Mouse (Mus musculus) CH12.LX (cell line): ENCODE data around the gene Dbndd2. TPM values are rescaled to one million over a fixed set of nuclear protein-coding genes. Genes with fewer than 3 reads are reported as not detected.

Source experiments
- DNase-seq: peaks from one replicate; pipeline ENCODE4 v3.0.0-alpha.2; 2013; ENCODE audit errors: extremely low read depth
- H3K27ac ChIP-seq: 2 replicates; pipeline ENCODE4 v1.5.1; 2012; ENCODE audit warnings: low read depth, mild to moderate bottlenecking, control low read depth, moderate library complexity; ENCODE audit not compliant: insufficient read depth
- H3K27me3 ChIP-seq: replicated peaks from 2 replicates; pipeline ENCODE3; 2012; ENCODE audit warnings: inconsistent platforms
- H3K36me3 ChIP-seq, 2 experiments: replicated peaks in 1 of 2; 2 replicates each; pipeline versions ENCODE3 to v1.6.1; 2012; ENCODE audit warnings: inconsistent platforms in 1 of 2, low read length in 1 of 2, mild to moderate bottlenecking in 1 of 2, mixed read lengths in 1 of 2, moderate library complexity in 1 of 2; ENCODE audit not compliant: control insufficient read depth in 1 of 2, insufficient read depth in 1 of 2
- H3K4me1 ChIP-seq, 2 experiments: 2 replicates each; pipeline ENCODE4 v1.6.1; 2012; ENCODE audit warnings: inconsistent platforms in 1 of 2, moderate library complexity in 1 of 2; ENCODE audit not compliant: insufficient read depth in 2 of 2, control insufficient read depth in 1 of 2
- H3K4me2 ChIP-seq: 2 replicates; pipeline ENCODE4 v1.6.1; 2012; ENCODE audit warnings: low read depth, mild to moderate bottlenecking, control low read depth; ENCODE audit not compliant: poor library complexity, insufficient read depth, severe bottlenecking
- H3K4me3 ChIP-seq, 3 experiments: fragments of 150-350 bp in 1 of 3; sonication (generic) in 1 of 3; replicated peaks in 1 of 3; 2 replicates each; pipeline versions ENCODE3 to v1.5.1; 2011 to 2012; ENCODE audit warnings: low read depth in 2 of 3, low read length in 2 of 3, mild to moderate bottlenecking in 2 of 3, moderate library complexity in 2 of 3, control low read depth in 1 of 3, improper control_type of control experiment in 1 of 3, inconsistent platforms in 1 of 3, mixed read lengths in 1 of 3; ENCODE audit not compliant: poor library complexity in 1 of 3
- H3K79me2 ChIP-seq: replicated peaks from 2 replicates; pipeline ENCODE4 v1.6.1; 2012; ENCODE audit warnings: mild to moderate bottlenecking, moderate library complexity; ENCODE audit not compliant: control insufficient read depth, poor library complexity, insufficient read depth, severe bottlenecking; ENCODE audit errors: extremely low read depth
- H3K9ac ChIP-seq: 2 replicates; pipeline ENCODE4 v1.6.1; 2012; ENCODE audit warnings: low read depth, mild to moderate bottlenecking, control low read depth, moderate library complexity; ENCODE audit not compliant: insufficient read depth
- H3K9me3 ChIP-seq: replicated peaks from 2 replicates; pipeline ENCODE3; 2012; ENCODE audit warnings: low read length, inconsistent platforms, mixed read lengths
- CHD2 ChIP-seq: IDR thresholded peaks from 2 replicates; pipeline ENCODE4 v1.6.1; 2011; ENCODE audit warnings: low read length, improper control_type of control experiment
- CTCF ChIP-seq, 2 experiments: IDR thresholded peaks in 1 of 2; conservative IDR thresholded peaks in 1 of 2; 2 replicates each; pipeline ENCODE4 v1.5.1; 2011 to 2012; ENCODE audit warnings: low read depth in 2 of 2, low read length in 2 of 2, improper control_type of control experiment in 1 of 2, inconsistent platforms in 1 of 2, mild to moderate bottlenecking in 1 of 2, moderate library complexity in 1 of 2
- EP300 ChIP-seq: IDR thresholded peaks from 2 replicates; pipeline ENCODE4 v1.6.1; 2011; ENCODE audit warnings: low read length, improper control_type of control experiment
- GABPA ChIP-seq: IDR thresholded peaks from 2 replicates; pipeline ENCODE4 v1.6.1; 2012; ENCODE audit warnings: low read depth, low read length, improper control_type of control experiment, inconsistent platforms; ENCODE audit not compliant: insufficient replicate concordance
- HCFC1 ChIP-seq: IDR thresholded peaks from 2 replicates; pipeline ENCODE4 v1.6.1; 2012; ENCODE audit warnings: low read depth, mild to moderate bottlenecking, inconsistent platforms, low read length, improper control_type of control experiment
- IRF4 ChIP-seq: IDR thresholded peaks from 2 replicates; pipeline ENCODE4 v1.6.1; 2014; ENCODE audit warnings: low read depth, mild to moderate bottlenecking, inconsistent platforms, low read length, improper control_type of control experiment
- MAFK ChIP-seq: IDR thresholded peaks from 2 replicates; pipeline ENCODE4 v1.6.1; 2011; ENCODE audit warnings: low read length, improper control_type of control experiment; ENCODE audit not compliant: insufficient replicate concordance
- MXI1 ChIP-seq: IDR thresholded peaks from 2 replicates; pipeline ENCODE4 v1.6.1; 2011; ENCODE audit warnings: mild to moderate bottlenecking, low read depth, low read length, improper control_type of control experiment
- NRF1 ChIP-seq: IDR thresholded peaks from 2 replicates; pipeline ENCODE4 v1.6.1; 2014; ENCODE audit warnings: low read depth, mild to moderate bottlenecking, inconsistent platforms, low read length, improper control_type of control experiment, moderate library complexity
- RAD21 ChIP-seq: IDR thresholded peaks from 2 replicates; pipeline ENCODE4 v1.6.1; 2011; ENCODE audit warnings: low read depth, mild to moderate bottlenecking, low read length, improper control_type of control experiment, moderate library complexity
- TCF12 ChIP-seq: IDR thresholded peaks from 2 replicates; pipeline ENCODE4 v1.6.1; 2014; ENCODE audit warnings: low read depth, mild to moderate bottlenecking, inconsistent platforms, low read length, improper control_type of control experiment
- ZC3H11A ChIP-seq: IDR thresholded peaks from 2 replicates; pipeline ENCODE4 v1.6.1; 2012; ENCODE audit warnings: low read depth, mild to moderate bottlenecking, inconsistent platforms, low read length, improper control_type of control experiment
- ZMIZ1 ChIP-seq: IDR thresholded peaks from 2 replicates; pipeline ENCODE4 v1.6.1; 2012; ENCODE audit warnings: low read depth, mild to moderate bottlenecking, inconsistent platforms, low read length, improper control_type of control experiment
- dilution Hi-C: fragments of 300-500 bp; cut with MboI; formaldehyde crosslinking; loops from 2 replicates; pipeline ENCODE4 v1.14.3; 2020; ENCODE audit warnings: low sequenced_read_pairs; ENCODE audit not compliant: extremely low pct_unique_long_range_greater_than_20kb, extremely low pct_ligation_motif_present
- in situ Hi-C: fragments of 300-500 bp; cut with MboI; formaldehyde crosslinking; loops from 3 replicates; pipeline ENCODE4 v1.14.3; 2019; ENCODE audit warnings: low sequenced_read_pairs, low pct_ligation_motif_present, low pct_unique_long_range_greater_than_20kb, mixed read lengths
- polyA plus RNA-seq: library from polyadenylated mRNA; unstranded; fragments of >175 nt; gene quantifications from 2 replicates; pipeline ENCODE4 v1.2.1, GENCODE M21; 2012; ENCODE audit warnings: low read depth; ENCODE audit not compliant: insufficient read length
- total RNA-seq, 2 experiments: library from RNA; depleted of rRNA; stranded (reverse); fragments of 300-350 nt in 1 of 2; fragments of >200 nt in 1 of 2; gene quantifications; 2 replicates each; pipeline ENCODE4 v1.2.3; 2012 to 2014

Gene Dbndd2
- total and polyA plus RNA-seq, 3 experiments = 0.53 to 5.7 TPM; not detected in 1

- no peak overlapping the region for H3K9ac ChIP-seq
- no peak for DNase-seq
- H3K4me2 ChIP-seq = no peak overlapping the region
- H3K27ac ChIP-seq = no peak overlapping the region
- peaks cover 4% of the 10 kb centered on the region for H3K79me2 ChIP-seq
- peaks cover 45 to 55% of the 10 kb centered on the region in 2 experiments for H3K36me3 ChIP-seq
- H3K9me3 ChIP-seq = peaks cover 8% of the 10 kb centered on the region
- no peak overlapping the region for H3K4me3 ChIP-seq
- TF ChIP-seq ZMIZ1 = no peak
- TF ChIP-seq CTCF (conservative IDR thresholded peaks at IDR 0.05 in 1 of 2, IDR thresholded peaks at IDR 0.05 in 1 of 2; ENCODE audit: low read depth in 2 of 2, low read length in 2 of 2) = peak in 1 of 2 experiments; percentile 42; a peak in 2 of 4 replicates
- TF ChIP-seq MXI1 = no peak
- peaks cover 8 to 27% of the 10 kb centered on the region in 2 experiments for H3K4me1 ChIP-seq
- dilution Hi-C loops (no loop called here), in situ Hi-C loops (no loop called here)
- no peaks in the 10 kb centered on the region for H3K27me3 ChIP-seq
Observed at GRCm38 (mm10) chr2:164499317-164499716, 13.4 kb downstream of the Dbndd2 start.

- Histone ChIP-seq H3K27ac (no peak overlapping the region), H3K9ac (no peak overlapping the region), H3K27me3 (no peaks in the 10 kb centered on the region), H3K36me3 (peaks cover 54 to 67% of the 10 kb centered on the region in 2 experiments), H3K4me1 (peaks cover 8 to 27% of the 10 kb centered on the region in 2 experiments), H3K4me3 (no peak overlapping the region), H3K79me2 (peaks cover 4% of the 10 kb centered on the region), H3K4me2 (no peak overlapping the region), H3K9me3 (peaks cover 15% of the 10 kb centered on the region)
- no peak for TF ChIP-seq CHD2
- no peak for TF ChIP-seq MAFK
- TF ChIP-seq GABPA = no peak
- no peak for TF ChIP-seq ZC3H11A
- TF ChIP-seq TCF12 = no peak
- no peak for TF ChIP-seq RAD21
- no peak for TF ChIP-seq NRF1
- TF ChIP-seq EP300 = no peak
- no peak for TF ChIP-seq HCFC1
- TF ChIP-seq IRF4 = no peak
- no peak for DNase-seq
- dilution Hi-C loops (no loop called here), in situ Hi-C loops (no loop called here)
Observed at GRCm38 (mm10) chr2:164500511-164500910, 14.6 kb downstream of the Dbndd2 start.

GRCm38 (mm10) chr2:164504919-164505318, 19.0 kb downstream of the Dbndd2 start:
- TF ChIP-seq EP300 (no peak), CTCF (conservative IDR thresholded peaks at IDR 0.05 in 1 of 2, IDR thresholded peaks at IDR 0.05 in 1 of 2; ENCODE audit: low read depth in 2 of 2, low read length in 2 of 2) (0 out of 4 replicates have a peak, but pooled peaks of 1 of the 2 experiments have one; percentile 11), NRF1 (no peak)
- TF ChIP-seq, all 38 proteins: peak for 1
- H3K4me1 ChIP-seq = no peaks in the 10 kb centered on the region
- dilution Hi-C loops (no loop called here), in situ Hi-C loops (loop anchor here (5.0 kb wide), 1 partner anchor 38 kb away; no protein-coding TSS in a partner anchor)
- H3K4me3 ChIP-seq = no peak overlapping the region
- H3K36me3 ChIP-seq = peaks cover 72 to 91% of the 10 kb centered on the region in 2 experiments
- H3K4me2 ChIP-seq = no peak overlapping the region
- DNase-seq = no peak
- H3K79me2 ChIP-seq = no peaks in the 10 kb centered on the region; the same call in 1 of the 2 replicates
- H3K9ac ChIP-seq = no peak overlapping the region
- H3K27ac ChIP-seq = no peak overlapping the region
- no peaks in the 10 kb centered on the region for H3K27me3 ChIP-seq
- peaks cover 15% of the 10 kb centered on the region for H3K9me3 ChIP-seq
